Mouse (Mus musculus) heart, embryonic 16.5 days (tissue): ENCODE data around the gene Efna2. TPM values are rescaled to one million over a fixed set of nuclear protein-coding genes. Genes with fewer than 3 reads are reported as not detected.

Source experiments
- ATAC-seq: fragments of 200-750 bp; cut with Nextera tagmentation; replicated peaks from 2 replicates; pipeline ENCODE4 v1.8.0; 2017; ENCODE audit warnings: moderate number of reproducible peaks; ENCODE audit not compliant: insufficient read depth, low FRiP score; ENCODE audit errors: extremely low read depth
- H3K27ac ChIP-seq: fragments of 300-500 bp; sonication (generic); 2 replicates; pipeline ENCODE4 v1.5.1; 2014; ENCODE audit warnings: mild to moderate bottlenecking, low read length, control low read depth, moderate library complexity
- H3K27me3 ChIP-seq: fragments of 300-500 bp; sonication (generic); 2 replicates; pipeline ENCODE4 v1.6.1; 2014; ENCODE audit warnings: low read length, mixed read lengths; ENCODE audit not compliant: control insufficient read depth, insufficient read depth
- H3K36me3 ChIP-seq: fragments of 300-500 bp; sonication (generic); 2 replicates; pipeline ENCODE4 v1.6.1; 2014; ENCODE audit not compliant: control insufficient read depth, insufficient read depth
- H3K4me1 ChIP-seq: fragments of 300-500 bp; sonication (generic); 2 replicates; pipeline ENCODE4 v1.6.1; 2014; ENCODE audit warnings: low read length, mixed read lengths; ENCODE audit not compliant: control insufficient read depth, insufficient read depth
- H3K4me2 ChIP-seq: fragments of 300-500 bp; sonication (generic); 2 replicates; pipeline ENCODE4 v1.6.1; 2014; ENCODE audit warnings: low read depth, mild to moderate bottlenecking, control low read depth, low read length
- H3K4me3 ChIP-seq: fragments of 300-500 bp; sonication (generic); 2 replicates; pipeline ENCODE4 v1.5.1; 2014; ENCODE audit warnings: mild to moderate bottlenecking, control low read depth, low read length
- H3K9ac ChIP-seq: fragments of 300-500 bp; sonication (generic); 2 replicates; pipeline ENCODE4 v1.6.1; 2014; ENCODE audit warnings: low read length, control low read depth
- H3K9me3 ChIP-seq: fragments of 300-500 bp; sonication (generic); replicated peaks from 2 replicates; pipeline ENCODE4 v1.6.1; 2016; ENCODE audit warnings: low read length; ENCODE audit not compliant: control insufficient read depth
- WGBS: fragments of 180-500 bp; shearing (Covaris S2); extraction: QIAGEN DNeasy Blood & Tissue Kit; methylation state at CpG from one replicate; pipeline ENCODE4 v1.1.7; 2014; 5-methylcytosine and 5-hydroxymethylcytosine counted together
- polyA plus RNA-seq: library from polyadenylated mRNA; unstranded; fragments of >200 nt; fragmentation: Nextera tagmentation; extraction: Ambion mirVana; gene quantifications from 2 replicates; pipeline ENCODE4 v1.2.1, GENCODE M21; 2015

The Efna2 gene
- polyA plus RNA-seq, 1 experiment from 2014 or later = 6.0 TPM

GRCm38 (mm10) chr10:80169651-80170050, 9.6 kb upstream of the Efna2 start:
- Histone ChIP-seq H3K4me2 (no peak overlapping the region), H3K27me3 (no peaks in the 10 kb centered on the region), H3K27ac (no peak overlapping the region), H3K4me1 (peaks cover 32% of the 10 kb centered on the region), H3K4me3 (no peak overlapping the region), H3K9ac (no peak overlapping the region), H3K36me3 (peaks cover 27% of the 10 kb centered on the region), H3K9me3 (no peaks in the 10 kb centered on the region)
- ATAC-seq = no peak
- WGBS = 89% methylated on average over 7 of the region's 7 CpGs

- Histone ChIP-seq H3K4me3 (no peak overlapping the region), H3K4me2 (no peak overlapping the region), H3K4me1 (peaks cover 32% of the 10 kb centered on the region), H3K36me3 (peaks cover 27% of the 10 kb centered on the region), H3K9me3 (no peaks in the 10 kb centered on the region), H3K27ac (no peak overlapping the region), H3K27me3 (no peaks in the 10 kb centered on the region), H3K9ac (no peak overlapping the region)
- no peak for ATAC-seq
- 91% methylated on average over 16 of the region's 16 CpGs for WGBS
These were observed 9.2 kb upstream of the Efna2 start for GRCm38 (mm10) chr10:80170052-80170451.

GRCm38 (mm10) chr10:80170601-80171021, 8.7 kb upstream of the Efna2 start:
- no peak overlapping the region for H3K4me3 ChIP-seq
- H3K36me3 ChIP-seq = peaks cover 27% of the 10 kb centered on the region
- 96% methylated on average over 19 of the region's 19 CpGs for WGBS
- H3K4me2 ChIP-seq = no peak overlapping the region
- H3K9ac ChIP-seq = no peak overlapping the region
- no peak overlapping the region for H3K27ac ChIP-seq
- H3K27me3 ChIP-seq = no peaks in the 10 kb centered on the region
- ATAC-seq = no peak
- peaks cover 26% of the 10 kb centered on the region for H3K4me1 ChIP-seq
- H3K9me3 ChIP-seq = no peaks in the 10 kb centered on the region

- ATAC-seq = no peak
- Histone ChIP-seq H3K9me3 (no peaks in the 10 kb centered on the region), H3K4me2 (no peak overlapping the region), H3K4me1 (peaks cover 23% of the 10 kb centered on the region), H3K27ac (no peak overlapping the region), H3K4me3 (no peak overlapping the region), H3K9ac (no peak overlapping the region), H3K36me3 (peaks cover 27% of the 10 kb centered on the region), H3K27me3 (no peaks in the 10 kb centered on the region)
- WGBS = 88% methylated on average over 15 of the region's 15 CpGs
These were observed 8.0 kb upstream of the Efna2 start for GRCm38 (mm10) chr10:80171252-80171651.

GRCm38 (mm10) chr10:80171760-80172526, 7.3 kb upstream of the Efna2 start:
- no peaks in the 10 kb centered on the region for H3K9me3 ChIP-seq
- ATAC-seq = no peak
- peak overlapping the region; percentile 85 for H3K27ac ChIP-seq
- WGBS = 82% methylated on average over 43 of the region's 45 CpGs
- peak overlapping the region; percentile 69; the same call in 1 of the 2 replicates for H3K4me2 ChIP-seq
- H3K36me3 ChIP-seq = peaks cover 27% of the 10 kb centered on the region
- H3K4me1 ChIP-seq = peaks cover 17% of the 10 kb centered on the region
- H3K4me3 ChIP-seq = no peak overlapping the region; the same call in 1 of the 2 replicates
- no peaks in the 10 kb centered on the region for H3K27me3 ChIP-seq
- H3K9ac ChIP-seq = peak overlapping the region; percentile 55

GRCm38 (mm10) chr10:80172527-80173292, 6.6 kb upstream of the Efna2 start, which contains the start of gene 1600002K03Rik:
Gene 1600002K03Rik, plus strand, starts transcription at chr10:80172944.
- WGBS = 6% methylated on average over 35 of the region's 35 CpGs
- ATAC-seq = peak; percentile 66
- peaks cover 27% of the 10 kb centered on the region for H3K36me3 ChIP-seq

GRCm38 (mm10) chr10:80173358-80173757, 5.9 kb upstream of the Efna2 start:
- Histone ChIP-seq H3K27ac (peak overlapping the region; percentile 30; the same call in 1 of the 2 replicates), H3K4me3 (peak overlapping the region; percentile 65), H3K9me3 (no peaks in the 10 kb centered on the region), H3K9ac (peak overlapping the region; percentile 63), H3K27me3 (no peaks in the 10 kb centered on the region), H3K36me3 (peaks cover 27% of the 10 kb centered on the region), H3K4me1 (peaks cover 21% of the 10 kb centered on the region), H3K4me2 (peak overlapping the region; percentile 69)
- WGBS = 7% methylated on average over 11 of the region's 11 CpGs
- ATAC-seq = no peak

More at GRCm38 (mm10) chr10:80172527-80173292, 6.6 kb upstream of the Efna2 start, which contains the start of gene 1600002K03Rik:
- no peaks in the 10 kb centered on the region for H3K27me3 ChIP-seq
- peak within 1 kb of the TSS; percentile 85 for H3K27ac ChIP-seq
- no peaks in the 10 kb centered on the region for H3K9me3 ChIP-seq
- peak within 1 kb of the TSS; percentile 65 for H3K4me3 ChIP-seq
- peak within 1 kb of the TSS; percentile 70 for H3K9ac ChIP-seq
- H3K4me1 ChIP-seq = peaks cover 19% of the 10 kb centered on the region
- H3K4me2 ChIP-seq = peak within 1 kb of the TSS; percentile 69

- H3K4me1 ChIP-seq = peaks cover 15% of the 10 kb centered on the region
- 84% methylated on average over 10 of the region's 10 CpGs for WGBS
- no peaks in the 10 kb centered on the region for H3K9me3 ChIP-seq
- no peak overlapping the region for H3K9ac ChIP-seq
- H3K4me3 ChIP-seq = no peak overlapping the region
- ATAC-seq = no peak
- no peaks in the 10 kb centered on the region for H3K27me3 ChIP-seq
- H3K4me2 ChIP-seq = no peak overlapping the region
- H3K36me3 ChIP-seq = peaks cover 27% of the 10 kb centered on the region
- H3K27ac ChIP-seq = no peak overlapping the region
These were observed 5.2 kb upstream of the Efna2 start for GRCm38 (mm10) chr10:80173955-80174640.
